Mouse (Mus musculus) bone marrow, adult 2 months (tissue): Measurements from ENCODE around the gene Atp6v1g2. TPM values are rescaled to one million over a fixed set of nuclear protein-coding genes. Genes with fewer than 3 reads are reported as not detected.

Experiments used
- H3K27ac ChIP-seq: fragments of 200-500 bp; 2 replicates; pipeline ENCODE4 v1.5.1; 2012; ENCODE audit warnings: low read depth, mild to moderate bottlenecking, control low read depth, inconsistent platforms, low read length; ENCODE audit not compliant: control insufficient read depth, poor library complexity, insufficient read depth
- H3K4me1 ChIP-seq: fragments of 200-500 bp; 2 replicates; pipeline ENCODE4 v1.6.1; 2011; ENCODE audit warnings: low read length; ENCODE audit not compliant: control insufficient read depth, insufficient read depth
- H3K4me3 ChIP-seq: fragments of 200-500 bp; replicated peaks from 2 replicates; pipeline ENCODE3; 2011; ENCODE audit warnings: mild to moderate bottlenecking, low read depth, low read length, control low read depth; ENCODE audit not compliant: control insufficient read depth
- CTCF ChIP-seq: fragments of 200-500 bp; IDR thresholded peaks from 2 replicates; pipeline ENCODE4 v1.5.1; 2011; ENCODE audit warnings: low read length, control low read depth; ENCODE audit not compliant: control insufficient read depth, insufficient read depth
- POLR2A ChIP-seq: fragments of 200-500 bp; IDR thresholded peaks from 2 replicates; pipeline ENCODE4 v1.6.1; 2011; ENCODE audit warnings: low read depth, mild to moderate bottlenecking, control low read depth, low read length, borderline replicate concordance; ENCODE audit not compliant: control insufficient read depth
- WGBS: fragments of 180-500 bp; shearing (Covaris S2); methylation state at CpG from one replicate; pipeline ENCODE4 v1.1.7; 2018; 5-methylcytosine and 5-hydroxymethylcytosine counted together
- polyA plus RNA-seq: library from polyadenylated mRNA; stranded (reverse); fragments of >200 nt; gene quantifications from 2 replicates; pipeline ENCODE4 v1.2.4, GENCODE M21; 2011; ENCODE audit warnings: low replicate concordance; ENCODE audit not compliant: missing spikeins, insufficient read depth, insufficient read length

The Atp6v1g2 gene
- polyA plus RNA-seq, 1 experiment = 9.9 TPM

- TF ChIP-seq POLR2A = no peak
- TF ChIP-seq CTCF = no peak
Observed at GRCm38 (mm10) chr17:35213071-35213470, 20.4 kb upstream of the Atp6v1g2 start.

GRCm38 (mm10) chr17:35218516-35219193 is 14.8 kb upstream of the Atp6v1g2 start:
- peak overlapping the region; percentile 85 for H3K27ac ChIP-seq
- TF ChIP-seq POLR2A (no peak), CTCF (no peak)
- WGBS = 2% methylated on average over 18 of the region's 18 CpGs
- peaks cover 14% of the 10 kb centered on the region for H3K4me1 ChIP-seq
- H3K4me3 ChIP-seq = peak overlapping the region; percentile 40

More at GRCm38 (mm10) chr17:35213071-35213470, 20.4 kb upstream of the Atp6v1g2 start:
- H3K4me3 ChIP-seq = no peak overlapping the region
- H3K27ac ChIP-seq = no peak overlapping the region
- H3K4me1 ChIP-seq = peaks cover 16% of the 10 kb centered on the region
- 83% methylated on average over 5 of the region's 5 CpGs for WGBS

GRCm38 (mm10) chr17:35219601-35220041 is 13.8 kb upstream of the Atp6v1g2 start:
- no peak overlapping the region for H3K4me3 ChIP-seq
- WGBS = 4% methylated on average over 6 of the region's 6 CpGs
- peaks cover 15% of the 10 kb centered on the region for H3K4me1 ChIP-seq
- H3K27ac ChIP-seq = peak overlapping the region; percentile 85
- TF ChIP-seq POLR2A (no peak), CTCF (no peak)

GRCm38 (mm10) chr17:35220156-35220952 is 13.1 kb upstream of the Atp6v1g2 start, which contains the start of gene Gm16181:
Gm16181 (plus strand) TSS chr17:35220834.
- Histone ChIP-seq H3K27ac (peak within 1 kb of the TSS; percentile 85), H3K4me1 (peaks cover 15% of the 10 kb centered on the region), H3K4me3 (no peak within 1 kb of the TSS)
- 45% methylated on average over 28 of the region's 28 CpGs for WGBS
- TF ChIP-seq POLR2A (no peak; the same call in 1 of the 2 replicates), CTCF (no peak)

GRCm38 (mm10) chr17:35222299-35222698 is 11.2 kb upstream of the Atp6v1g2 start:
- 15% methylated on average over 6 of the region's 6 CpGs for WGBS
- peak overlapping the region; percentile 46 for H3K27ac ChIP-seq

GRCm38 (mm10) chr17:35224641-35225040 is 8.8 kb upstream of the Atp6v1g2 start:
- H3K4me1 ChIP-seq = peaks cover 14% of the 10 kb centered on the region
- WGBS = 86% methylated on average over 4 of the region's 4 CpGs
- no peak overlapping the region for H3K27ac ChIP-seq
- no peak overlapping the region for H3K4me3 ChIP-seq
- TF ChIP-seq CTCF (no peak), POLR2A (no peak)

More at GRCm38 (mm10) chr17:35222299-35222698, 11.2 kb upstream of the Atp6v1g2 start:
- TF ChIP-seq POLR2A = no peak
- TF ChIP-seq CTCF = no peak
- Histone ChIP-seq H3K4me1 (peaks cover 20% of the 10 kb centered on the region), H3K4me3 (no peak overlapping the region)

- peaks cover 12% of the 10 kb centered on the region for H3K4me1 ChIP-seq
- WGBS = 89% methylated on average over 5 of the region's 5 CpGs
- TF ChIP-seq POLR2A (no peak), CTCF (no peak)
- no peak overlapping the region for H3K27ac ChIP-seq
- no peak overlapping the region for H3K4me3 ChIP-seq
Observed at GRCm38 (mm10) chr17:35225456-35225855, 8.0 kb upstream of the Atp6v1g2 start.

GRCm38 (mm10) chr17:35226561-35227046 is 6.9 kb upstream of the Atp6v1g2 start:
- TF ChIP-seq CTCF = no peak
- peaks cover 16% of the 10 kb centered on the region; the same call in 1 of the 2 replicates for H3K4me1 ChIP-seq
- WGBS = 68% methylated on average over 14 of the region's 14 CpGs
- H3K27ac ChIP-seq = no peak overlapping the region
- no peak overlapping the region for H3K4me3 ChIP-seq
